Mouse (Mus musculus) cortical plate, adult 2 months (tissue): ENCODE data around the gene 4933406M09Rik. TPM values are rescaled to one million over a fixed set of nuclear protein-coding genes. Genes with fewer than 3 reads are reported as not detected.

Experiments used
- H3K27ac ChIP-seq: fragments of 200-500 bp; 2 replicates; pipeline ENCODE4 v1.5.1; 2012; ENCODE audit warnings: low read length, control low read depth, inconsistent platforms; ENCODE audit not compliant: insufficient read depth
- H3K4me1 ChIP-seq: fragments of 200-500 bp; 2 replicates; pipeline ENCODE4 v1.6.1; 2011; ENCODE audit warnings: low read length; ENCODE audit not compliant: control insufficient read depth, insufficient read depth
- H3K4me3 ChIP-seq: fragments of 200-500 bp; 2 replicates; pipeline ENCODE4 v1.5.1; 2011; ENCODE audit warnings: mild to moderate bottlenecking, low read length, control low read depth; ENCODE audit not compliant: insufficient read depth
- CTCF ChIP-seq: fragments of 200-500 bp; IDR thresholded peaks from 2 replicates; pipeline ENCODE4 v1.5.1; 2011; ENCODE audit warnings: mild to moderate bottlenecking, control low read depth, low read length; ENCODE audit not compliant: insufficient read depth; ENCODE audit errors: extremely low read depth
- POLR2A ChIP-seq: fragments of 200-500 bp; IDR thresholded peaks from 2 replicates; pipeline ENCODE4 v1.6.1; 2011; ENCODE audit warnings: mild to moderate bottlenecking, low read length, control low read depth; ENCODE audit not compliant: insufficient read depth; ENCODE audit errors: extremely low read depth
- polyA plus RNA-seq: library from polyadenylated mRNA; depleted of rRNA; stranded (reverse); fragments of >200 nt; gene quantifications from 2 replicates; pipeline ENCODE4 v1.2.3, GENCODE M21; 2012

Gene 4933406M09Rik
- polyA plus RNA-seq, 1 experiment, result not detected

DNA sequence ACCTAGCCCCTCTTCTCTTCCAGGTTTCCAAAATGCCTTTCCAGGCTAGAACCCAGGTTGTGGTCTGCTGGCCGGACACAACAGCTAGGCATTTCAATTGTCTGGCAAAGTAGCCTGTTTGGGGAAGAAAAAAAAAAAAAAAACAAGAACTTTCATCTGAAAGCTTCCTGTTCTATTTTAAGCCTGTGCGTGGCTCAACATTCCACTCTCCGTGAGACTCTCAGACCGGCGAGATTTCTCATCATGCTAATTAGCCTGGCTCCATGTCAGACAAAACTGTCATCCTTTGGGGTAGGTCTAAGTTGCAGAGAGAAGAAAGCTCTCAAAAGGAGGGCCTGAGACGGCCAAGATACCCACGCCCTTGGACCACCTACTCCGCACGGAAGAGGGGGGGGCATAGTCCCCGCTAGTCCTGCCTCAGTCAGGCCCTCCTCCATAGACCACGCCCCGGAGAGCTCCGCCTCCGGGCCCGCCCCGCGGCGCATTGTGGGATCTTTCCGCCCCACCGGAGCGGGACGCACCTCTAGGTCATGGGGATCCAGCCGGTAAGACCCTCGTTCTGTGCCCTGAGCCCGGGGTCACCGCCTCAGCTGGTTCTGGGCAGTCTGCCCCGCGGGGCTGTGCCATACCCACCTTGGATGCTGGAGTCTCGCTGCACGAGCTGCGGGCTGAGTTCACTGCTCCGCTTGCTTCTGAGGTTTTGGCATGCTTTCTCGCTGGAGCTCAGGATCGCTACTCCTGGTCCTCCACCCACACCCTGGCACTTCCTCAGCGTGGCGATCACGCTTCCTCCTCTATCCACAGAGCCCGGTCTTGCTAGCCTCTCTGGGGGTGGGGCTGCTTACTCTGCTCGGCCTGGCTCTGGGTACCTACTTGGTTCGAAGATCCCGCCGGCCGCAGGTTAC is 20.0 kb downstream of the 4933406M09Rik start, which contains the start of gene Cyb5r1:
Gene Cyb5r1 (plus strand): TSS at position 51 of the 905 bp plus-strand sequence.
- H3K4me3 ChIP-seq, result peak within 1 kb of the TSS; percentile 69
- TF ChIP-seq CTCF (no peak), POLR2A (0 out of 2 replicates have a peak, but pooled peaks have one; percentile 20)
- H3K27ac ChIP-seq, result no peak within 1 kb of the TSS
- H3K4me1 ChIP-seq, result no peaks in the 10 kb centered on the region

DNA sequence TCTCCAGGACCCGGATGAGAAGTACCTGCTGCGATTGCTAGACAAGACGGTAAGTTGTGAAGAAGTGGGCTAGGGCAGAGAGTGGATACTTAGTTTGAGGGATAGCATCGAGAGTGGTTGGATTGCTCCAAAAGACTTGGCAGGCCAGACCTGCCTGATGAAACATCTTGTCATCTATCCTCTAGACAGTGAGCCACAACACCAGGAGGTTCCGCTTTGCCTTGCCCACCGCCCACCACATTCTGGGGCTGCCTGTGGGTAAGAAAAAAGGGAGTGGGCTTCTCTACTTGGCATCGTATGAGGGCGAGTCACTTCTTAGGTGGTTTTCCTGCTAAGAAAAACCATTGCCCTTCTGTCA is 20.7 kb downstream of the 4933406M09Rik start:
- TF ChIP-seq CTCF (no peak), POLR2A (no peak)
- Histone ChIP-seq H3K4me1 (no peaks in the 10 kb centered on the region), H3K27ac (no peak overlapping the region), H3K4me3 (peak overlapping the region; percentile 69)

DNA sequence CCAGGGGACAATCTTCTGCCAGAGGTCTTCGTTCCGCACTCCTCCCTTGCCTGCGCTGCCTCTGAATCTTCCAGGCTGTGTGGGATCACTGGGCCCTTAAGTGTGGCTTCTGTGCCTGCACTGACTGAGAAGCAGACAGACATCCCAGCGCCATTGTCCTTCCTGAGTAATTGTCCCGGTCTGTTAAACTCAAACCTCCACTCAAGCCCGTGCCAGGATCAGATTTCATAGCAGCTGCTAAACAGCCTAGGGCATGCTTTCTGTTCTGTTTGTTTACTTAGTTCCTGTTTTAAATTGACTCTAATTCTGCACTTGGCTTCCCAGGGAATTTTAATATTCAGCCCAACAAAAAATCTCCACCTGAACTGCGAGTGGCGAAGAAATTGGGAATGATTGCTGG is 22.3 kb downstream of the 4933406M09Rik start:
- H3K4me3 ChIP-seq, result no peak overlapping the region
- TF ChIP-seq CTCF, result no peak
- TF ChIP-seq POLR2A, result no peak
- no peaks in the 10 kb centered on the region for H3K4me1 ChIP-seq
- no peak overlapping the region for H3K27ac ChIP-seq

DNA sequence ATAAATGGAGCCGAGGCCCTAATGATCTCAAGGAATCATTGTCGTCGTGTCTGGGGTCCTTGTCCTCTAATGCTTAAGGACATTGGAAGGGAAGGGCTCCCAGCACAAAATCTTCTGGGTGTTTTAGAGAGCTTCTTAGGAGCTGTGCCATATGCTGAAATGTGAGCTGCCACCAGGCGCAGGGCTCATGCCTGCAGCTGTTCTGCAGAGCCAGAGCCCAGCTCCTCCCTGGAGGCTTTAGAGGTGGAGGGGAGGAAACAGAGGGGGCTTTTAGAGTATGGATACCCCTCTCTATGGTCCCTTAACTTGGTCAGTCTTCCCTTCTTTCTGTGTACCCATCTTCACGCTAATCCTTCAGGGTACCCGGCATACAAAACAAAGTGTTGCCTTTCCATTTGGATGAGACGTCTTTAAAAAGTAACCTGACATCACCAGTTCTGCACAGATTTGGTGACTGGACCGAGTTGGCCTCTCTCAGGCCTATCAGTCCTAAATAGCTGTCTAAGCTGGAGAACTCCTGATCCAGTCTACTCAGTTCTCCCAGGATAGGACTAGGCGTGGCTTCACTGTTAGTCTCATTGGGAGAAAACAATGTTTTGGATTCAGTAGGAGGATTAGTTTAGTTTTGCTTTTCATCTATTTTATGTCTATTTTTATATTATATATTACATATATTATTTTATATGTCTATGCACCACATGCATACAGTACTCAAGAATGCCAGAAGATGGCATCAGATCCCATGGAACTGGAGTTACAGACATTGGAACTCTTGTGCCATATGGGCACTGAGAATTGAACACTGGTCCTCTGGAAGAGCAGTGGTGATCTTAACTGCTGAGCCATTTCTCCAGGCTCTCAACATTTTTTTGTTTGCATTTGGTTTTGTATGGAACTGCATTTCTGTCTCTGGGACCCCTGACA is 26.2 kb downstream of the 4933406M09Rik start:
- H3K4me3 ChIP-seq, result no peak overlapping the region
- H3K27ac ChIP-seq, result no peak overlapping the region
- no peak for TF ChIP-seq CTCF
- TF ChIP-seq POLR2A, result no peak
- H3K4me1 ChIP-seq, result peaks cover 2% of the 10 kb centered on the region; the same call in 1 of the 2 replicates

DNA sequence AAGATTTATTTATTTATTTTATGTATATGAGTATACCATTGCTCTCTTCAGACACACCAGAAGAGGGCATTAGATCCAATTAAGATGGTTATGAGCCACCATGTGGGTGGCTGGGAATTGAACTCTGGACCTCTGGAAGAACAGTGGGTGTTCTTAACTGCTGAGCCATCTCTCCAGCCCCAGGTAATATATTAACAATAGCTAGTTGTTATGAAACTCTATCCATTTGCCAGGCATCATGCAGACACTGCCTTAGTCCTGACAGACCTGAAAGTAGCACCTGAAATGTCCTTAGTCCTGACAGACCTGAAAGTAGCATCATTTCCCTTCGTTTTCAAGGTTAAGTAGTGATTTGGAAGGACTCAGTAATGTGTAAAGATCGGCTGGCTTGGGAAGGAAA is 28.3 kb downstream of the 4933406M09Rik start:
- peaks cover 4% of the 10 kb centered on the region; the same call in 1 of the 2 replicates for H3K4me1 ChIP-seq
- H3K27ac ChIP-seq, result no peak overlapping the region
- no peak for TF ChIP-seq CTCF
- no peak for TF ChIP-seq POLR2A
- H3K4me3 ChIP-seq, result no peak overlapping the region

DNA sequence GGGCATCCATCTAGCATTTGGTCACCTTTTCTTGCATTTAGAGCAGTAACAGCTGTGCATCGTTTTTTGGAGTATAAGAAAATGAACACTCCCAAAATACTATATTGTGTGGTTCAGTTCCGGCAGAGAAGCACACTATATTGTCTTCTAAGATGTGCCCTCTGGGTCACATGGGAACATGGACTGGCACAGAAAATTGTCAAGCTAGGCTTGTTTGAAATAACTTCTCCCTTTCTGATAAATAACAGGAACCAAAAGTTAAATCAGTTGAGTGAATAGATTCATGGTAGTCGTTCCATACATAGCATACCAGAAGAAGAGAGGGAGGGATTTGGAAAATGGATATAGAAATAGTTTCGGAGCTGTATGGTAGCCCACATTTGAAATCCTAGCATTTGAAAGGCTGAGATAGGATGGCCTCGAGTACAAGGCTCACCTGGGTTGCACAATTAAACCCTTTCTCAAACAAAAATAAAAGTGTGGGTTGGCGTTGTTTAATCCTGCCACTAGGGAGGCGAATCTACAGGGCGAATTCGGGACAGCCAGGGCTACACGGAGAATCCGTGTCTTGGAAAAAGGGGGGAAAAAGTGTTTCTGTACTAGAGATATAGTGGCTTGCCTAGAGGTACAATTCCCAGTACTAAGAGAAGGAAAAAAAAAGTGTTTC is 28.9 kb downstream of the 4933406M09Rik start:
- H3K27ac ChIP-seq, result 0 out of 2 replicates have a peak overlapping the region, but pooled peaks have one; percentile 63
- H3K4me1 ChIP-seq, result peaks cover 6% of the 10 kb centered on the region; the same call in 1 of the 2 replicates
- no peak for TF ChIP-seq POLR2A
- no peak for TF ChIP-seq CTCF

DNA sequence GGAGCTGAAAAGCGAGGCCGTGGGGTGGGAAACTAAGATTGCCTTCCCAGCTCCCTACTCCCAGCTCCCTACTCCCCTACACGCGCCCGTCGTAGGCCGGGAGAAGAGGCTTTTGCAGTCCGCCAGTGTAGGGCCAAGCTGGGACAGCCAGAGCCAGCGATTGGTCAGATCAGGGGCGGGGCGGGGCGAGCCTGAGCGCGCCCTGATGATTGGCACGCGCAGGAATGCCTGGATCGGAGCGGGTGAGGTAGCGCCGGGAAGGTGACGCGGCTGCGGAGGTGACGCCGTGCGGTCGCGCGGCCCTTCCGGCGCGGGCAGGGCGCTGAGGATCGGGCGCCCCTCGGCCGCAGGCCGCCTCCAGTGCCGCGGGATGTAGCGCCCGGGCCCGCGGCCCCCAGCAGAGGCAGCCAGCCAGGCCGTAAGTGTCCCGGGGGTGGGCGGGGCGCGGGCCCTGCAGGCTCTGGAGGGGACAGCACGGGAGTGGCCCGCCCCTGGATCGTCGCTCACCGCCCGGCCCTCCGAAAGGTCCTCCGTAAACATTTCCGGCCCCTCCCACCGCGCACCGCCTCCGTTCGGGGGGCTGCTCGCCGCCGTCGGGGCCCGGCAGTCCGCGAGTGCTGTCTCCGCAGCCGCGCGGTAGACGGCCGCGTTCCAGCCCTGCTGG is 29.6 kb downstream of the 4933406M09Rik start, which contains the start of gene Adipor1:
Gene Adipor1 (plus strand): TSS at position 211 of the 664 bp plus-strand sequence.
- peak within 1 kb of the TSS; percentile 63 for H3K27ac ChIP-seq
- peaks cover 6% of the 10 kb centered on the region for H3K4me1 ChIP-seq
- peak within 1 kb of the TSS; percentile 99 for H3K4me3 ChIP-seq
- no peak for TF ChIP-seq CTCF
- TF ChIP-seq POLR2A, result peak; percentile 79

More for the DNA sequence above, 28.9 kb downstream of the 4933406M09Rik start:
- peak overlapping the region; percentile 99 for H3K4me3 ChIP-seq

DNA sequence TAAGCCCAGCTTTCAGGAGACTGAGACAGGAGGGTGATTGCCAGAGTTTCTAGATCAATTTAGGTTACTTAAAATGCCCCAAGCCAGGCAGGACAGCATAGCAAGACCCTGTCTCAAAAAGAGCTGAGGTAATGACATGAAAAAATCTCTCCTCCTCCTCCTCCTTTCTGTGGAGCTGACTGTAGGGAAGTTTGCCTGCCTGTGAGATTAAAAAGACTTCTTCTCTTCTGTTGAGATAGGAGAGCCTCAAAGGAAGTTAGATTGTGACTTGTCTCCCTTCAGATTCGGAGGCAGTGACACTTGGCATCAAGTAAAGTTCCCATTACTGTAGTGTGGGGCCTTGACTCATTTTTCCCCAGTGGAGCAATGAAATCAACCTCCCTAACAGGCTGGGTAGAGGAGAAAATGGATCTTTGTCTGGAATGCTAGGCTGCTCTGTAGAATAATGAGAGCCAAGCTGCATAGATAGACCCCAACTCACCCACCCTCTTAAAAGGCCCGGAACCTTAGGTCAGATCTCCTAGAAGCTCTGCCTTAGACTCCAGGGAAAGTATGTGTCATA is 32.8 kb downstream of the 4933406M09Rik start:
- TF ChIP-seq POLR2A, result no peak
- no peak for TF ChIP-seq CTCF
- Histone ChIP-seq H3K4me3 (no peak overlapping the region), H3K4me1 (peaks cover 8% of the 10 kb centered on the region), H3K27ac (no peak overlapping the region)
